Mouse (Mus musculus) T-helper 2 cell (primary cell): Measurements from ENCODE around the gene Fam160b1.

Experiments used
- in situ Hi-C: fragments of 300-600 bp; cut with MboI, MseI; formaldehyde crosslinking; loops from one replicate; pipeline ENCODE4 v1.15.1; 2025; ENCODE audit warnings: high pct_unique_total_duplicates

Gene Fam160b1

DNA sequence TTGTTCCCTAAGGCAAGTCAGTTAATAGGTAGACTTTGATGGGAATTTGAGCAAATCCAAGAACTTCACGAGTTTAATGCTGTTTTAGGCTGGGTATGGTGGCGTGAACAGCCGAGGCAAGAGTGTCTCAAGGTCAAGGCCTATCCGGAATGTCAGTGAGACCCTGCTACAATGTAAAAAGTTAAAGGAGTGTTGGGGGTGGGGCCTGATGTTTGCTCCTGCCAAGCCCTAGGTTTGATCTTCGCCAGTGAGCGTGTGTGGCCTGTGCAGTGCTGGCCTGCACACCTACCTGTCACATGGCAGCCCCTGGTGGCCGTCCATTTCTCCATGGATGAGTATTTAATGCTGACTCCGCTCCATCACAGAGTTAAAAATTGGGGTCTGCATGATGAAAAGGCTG lies 5.5 kb downstream of the Fam160b1 start:
- in situ Hi-C loops, result no loop called here

- in situ Hi-C loops, result no loop called here
Observed at GRCm38 (mm10) chr19:57366626-57367025, 6.1 kb downstream of the Fam160b1 start.

DNA sequence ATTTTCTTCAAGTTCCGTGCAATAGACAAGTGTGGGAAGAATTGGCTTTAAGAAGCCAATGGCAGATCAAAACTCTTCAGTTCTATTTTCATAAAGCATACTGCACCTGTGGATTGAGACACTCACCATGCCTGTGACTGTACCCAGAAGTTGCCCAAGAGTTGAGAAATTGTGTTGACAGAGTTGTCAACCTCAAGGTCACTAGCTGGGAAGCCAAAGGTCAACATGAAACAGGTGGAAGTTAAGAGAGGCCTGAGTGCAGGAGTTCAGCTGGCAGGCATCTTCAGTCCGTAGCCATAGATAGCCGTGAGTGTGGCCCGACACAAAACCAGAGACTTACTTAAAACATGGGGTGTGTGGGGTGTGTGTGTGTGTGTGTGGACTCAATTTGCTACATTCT lies 6.7 kb downstream of the Fam160b1 start:
- in situ Hi-C loops, result no loop called here

GRCm38 (mm10) chr19:57367849-57368387 lies 7.4 kb downstream of the Fam160b1 start:
- in situ Hi-C loops, result no loop called here

- in situ Hi-C loops, result no loop called here
Observed at GRCm38 (mm10) chr19:57373276-57373811, 12.9 kb downstream of the Fam160b1 start.

DNA sequence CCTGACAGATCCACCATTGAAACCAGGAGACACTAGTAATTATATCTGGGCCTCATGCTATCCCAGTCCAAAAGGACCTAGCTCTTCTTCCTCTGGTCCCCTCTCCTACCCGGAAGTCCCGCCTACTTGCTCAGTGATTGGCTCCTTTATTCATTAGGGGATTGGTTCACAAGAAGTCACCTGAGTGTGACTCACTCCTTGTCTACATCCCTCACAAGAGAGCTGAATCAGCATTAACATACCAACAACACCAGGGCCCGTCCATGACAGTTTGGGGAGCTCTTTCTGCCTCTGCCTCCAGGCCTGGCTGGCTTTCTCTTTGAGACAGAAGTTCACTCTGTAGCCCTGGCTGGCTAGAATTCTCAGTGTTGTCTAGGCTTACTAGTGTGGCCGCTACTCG lies 14.7 kb downstream of the Fam160b1 start:
- in situ Hi-C loops, result no loop called here

DNA sequence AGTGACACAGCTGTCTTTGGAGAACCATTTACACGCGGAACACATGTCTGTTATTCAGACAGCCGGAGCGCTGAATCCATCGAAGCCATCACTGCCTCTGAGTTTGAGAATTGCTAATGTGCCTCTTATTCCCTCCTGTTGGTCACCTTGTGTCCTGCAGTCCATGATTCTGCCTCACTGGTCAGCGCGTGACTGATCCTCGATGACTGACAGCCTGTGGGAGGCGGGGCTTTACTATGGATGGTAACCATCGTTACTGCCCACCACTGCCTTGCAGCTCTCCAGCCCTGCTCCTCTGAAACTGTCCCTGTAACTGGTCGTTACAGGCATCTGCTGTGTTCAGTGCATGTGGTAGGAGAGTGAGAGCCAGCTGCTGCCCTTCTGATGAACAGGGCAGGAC lies 15.3 kb downstream of the Fam160b1 start:
- in situ Hi-C loops, result no loop called here

- in situ Hi-C loops, result no loop called here
Observed at GRCm38 (mm10) chr19:57377043-57377703, 16.7 kb downstream of the Fam160b1 start.

DNA sequence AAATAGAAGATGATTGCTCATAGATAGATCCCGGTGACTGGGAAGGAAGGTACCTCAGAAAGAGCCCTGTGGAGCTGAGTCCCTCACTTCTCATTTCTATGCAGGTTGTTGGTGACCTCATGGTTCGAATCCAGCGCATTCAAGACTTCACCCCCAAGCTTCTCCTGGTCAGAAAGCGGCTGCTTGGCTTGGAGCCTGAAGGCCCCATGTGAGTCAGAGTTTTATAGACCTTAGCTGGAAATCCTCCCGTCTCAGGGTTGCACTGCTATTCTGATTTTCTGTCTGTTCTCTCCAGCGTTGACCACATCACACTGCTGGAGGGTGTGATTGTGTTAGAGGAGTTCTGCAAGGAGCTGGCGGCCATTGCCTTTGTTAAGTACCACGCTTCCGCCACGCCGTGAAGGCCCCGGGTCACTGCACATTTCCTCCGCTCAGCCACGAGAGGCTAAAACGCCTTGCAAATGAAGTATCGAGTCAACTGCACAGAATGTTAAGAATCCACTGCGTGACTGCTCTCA lies 25.8 kb downstream of the Fam160b1 start:
- in situ Hi-C loops, result loop anchor here (10.0 kb wide), 1 partner anchor 1939 kb away; the partner anchor contains the start of gene Rps12-ps3

GRCm38 (mm10) chr19:57391545-57391944 lies 31.1 kb downstream of the Fam160b1 start:
- in situ Hi-C loops, result no loop called here

DNA sequence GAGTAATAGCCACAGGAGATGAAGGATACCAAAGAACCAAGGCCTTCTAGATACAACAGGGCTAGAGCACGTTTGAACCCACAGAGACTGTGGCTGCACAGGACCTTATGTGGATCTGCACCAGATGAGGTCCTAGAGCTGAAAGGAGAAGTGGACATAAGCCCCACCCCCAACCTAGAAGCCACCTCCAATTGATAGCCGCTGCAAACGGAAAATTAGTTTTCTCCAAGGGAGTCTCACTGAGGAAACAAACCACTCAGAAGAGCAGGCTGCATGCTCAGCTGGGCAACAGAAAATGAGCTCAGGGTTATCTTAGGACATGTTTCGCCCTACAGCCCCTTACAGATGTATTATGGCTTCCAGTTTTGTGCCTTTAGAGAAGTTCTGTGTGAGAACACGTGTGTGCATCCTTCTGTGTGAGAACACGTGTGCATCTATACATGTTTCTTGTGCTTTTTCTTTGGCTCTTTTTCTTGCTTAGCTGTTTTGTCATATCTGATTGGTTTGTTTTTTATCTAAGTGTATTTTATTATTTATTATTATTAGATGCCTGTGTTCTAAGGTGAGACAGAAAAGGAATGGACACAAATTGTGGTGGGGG lies 33.0 kb downstream of the Fam160b1 start:
- in situ Hi-C loops, result no loop called here

DNA sequence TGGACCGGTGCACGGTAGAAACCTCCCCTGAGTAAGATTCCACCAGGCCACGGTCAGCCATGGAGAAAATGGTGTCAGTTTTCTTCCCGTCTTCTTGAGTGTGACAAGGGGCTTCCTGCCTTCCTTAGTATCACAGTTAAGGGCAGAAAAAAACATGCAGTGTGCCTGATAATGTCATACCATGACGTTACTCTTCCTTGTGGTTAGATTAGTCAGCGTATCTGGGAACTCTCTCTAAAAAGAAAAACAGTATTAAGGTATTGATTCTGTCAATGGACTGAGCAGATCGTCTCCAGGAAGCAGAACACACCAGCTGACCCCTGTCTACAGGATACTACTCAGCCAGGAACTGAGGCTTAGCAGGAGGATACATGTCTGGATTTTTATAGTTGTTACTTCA lies 36.1 kb downstream of the Fam160b1 start:
- in situ Hi-C loops, result no loop called here

DNA sequence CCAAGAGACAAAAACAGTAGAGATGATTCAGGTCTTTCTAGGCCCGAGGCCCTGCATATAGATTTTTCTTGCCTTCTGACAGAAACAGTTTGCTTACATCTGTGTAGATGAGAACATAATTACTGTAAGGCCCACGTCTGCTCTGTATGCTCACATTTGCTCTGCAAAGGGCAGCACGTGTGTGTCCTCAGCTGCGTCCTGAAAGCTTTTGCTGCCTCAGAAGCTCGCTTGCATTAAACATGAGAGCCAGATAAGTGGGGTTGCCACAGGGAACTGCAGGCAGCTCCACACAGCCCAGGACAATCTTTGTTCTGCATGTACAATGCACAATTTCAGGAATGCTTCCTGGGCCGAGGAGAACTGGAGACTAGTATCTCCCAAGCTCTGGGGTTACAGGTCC lies 41.9 kb downstream of the Fam160b1 start:
- in situ Hi-C loops, result loop anchor here (25.0 kb wide), 1 partner anchor 235 kb away; no protein-coding TSS in a partner anchor

- in situ Hi-C loops, result loop anchor here (25.0 kb wide), 1 partner anchor 233 kb away; no protein-coding TSS in a partner anchor
Observed at GRCm38 (mm10) chr19:57403700-57404501, 43.4 kb downstream of the Fam160b1 start.

DNA sequence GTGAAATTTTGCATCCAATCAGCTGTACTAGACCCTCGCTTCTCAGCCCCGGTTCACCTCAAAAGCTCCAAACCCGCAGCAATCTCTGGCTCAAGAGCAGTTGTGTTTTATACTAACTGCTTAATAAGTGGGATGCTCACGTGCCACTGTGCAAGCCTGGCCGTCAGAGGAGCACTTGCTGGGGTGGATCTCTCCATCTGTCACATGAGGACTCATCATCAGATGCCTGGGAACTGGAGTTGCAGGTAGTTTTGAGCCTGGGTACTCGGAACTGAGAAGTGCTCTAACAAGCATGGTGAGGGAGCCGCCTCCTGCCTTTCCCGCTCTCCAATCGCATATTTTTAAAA lies 44.0 kb downstream of the Fam160b1 start:
- in situ Hi-C loops, result loop anchor here (25.0 kb wide), 1 partner anchor 233 kb away; no protein-coding TSS in a partner anchor

- in situ Hi-C loops, result loop anchor here (5.0 to 25.0 kb wide), 2 partner anchors 39 to 229 kb away; no protein-coding TSS in a partner anchor
Observed at GRCm38 (mm10) chr19:57407947-57408346, 47.5 kb downstream of the Fam160b1 start.

- in situ Hi-C loops, result loop anchor here (25.0 kb wide), 1 partner anchor 226 kb away; no protein-coding TSS in a partner anchor
Observed at GRCm38 (mm10) chr19:57411375-57412196, 51.1 kb downstream of the Fam160b1 start.

GRCm38 (mm10) chr19:57413170-57413569 lies 52.7 kb downstream of the Fam160b1 start:
- in situ Hi-C loops, result loop anchor here (25.0 kb wide), 1 partner anchor 224 kb away; no protein-coding TSS in a partner anchor

GRCm38 (mm10) chr19:57413918-57414317 lies 53.4 kb downstream of the Fam160b1 start:
- in situ Hi-C loops, result loop anchor here (25.0 kb wide), 1 partner anchor 223 kb away; no protein-coding TSS in a partner anchor

GRCm38 (mm10) chr19:57415031-57415807 lies 54.7 kb downstream of the Fam160b1 start:
- in situ Hi-C loops, result loop anchor here (25.0 kb wide), 1 partner anchor 222 kb away; no protein-coding TSS in a partner anchor
